Mouse (Mus musculus) heart, postnatal 14 days (tissue): ENCODE measurements at regions not wholly inside any gene's neighbourhood (a gene's known extent, or its start where the extent isn't known, plus 50 kb on each side); places are given as distances from the start of the nearest gene placed in this dataset.

ENCODE experiments used
- microRNA-seq, 2 experiments: library from miRNA; unstranded; fragments of <30 nt; microRNA quantifications; one replicate each; pipeline ENCODE4 v1.2.0; 2021 to 2022

Small RNA genes lying in the stretch of these regions (microRNA-seq; reads per million reads assigned to microRNA genes)
- 82.9 to 244 reads per million in 2 experiments for gene Mir30b
- 5,120 to 25,292 reads per million in 2 experiments for gene Mir30d
